Mouse (Mus musculus) myocyte (in vitro differentiated cells): ENCODE measurements around the gene Ces2e.

ENCODE experiments used
- CEBPB ChIP-seq: IDR thresholded peaks from 2 replicates; pipeline ENCODE4 v1.6.1; 2011; ENCODE audit warnings: mild to moderate bottlenecking, moderate library complexity; ENCODE audit not compliant: poor library complexity, insufficient read depth, severe bottlenecking
- E2F4 ChIP-seq: IDR thresholded peaks from one replicate; pipeline ENCODE4 v1.6.1; 2011; ENCODE audit warnings: mild to moderate bottlenecking, control low read depth, moderate library complexity; ENCODE audit not compliant: insufficient read depth
- MAX ChIP-seq: IDR thresholded peaks from one replicate; pipeline ENCODE4 v1.6.1; 2011; ENCODE audit warnings: low read depth, mild to moderate bottlenecking, control low read depth
- POLR2A ChIP-seq: IDR thresholded peaks from one replicate; pipeline ENCODE4 v1.6.1; 2011; ENCODE audit warnings: low read depth, mild to moderate bottlenecking, control low read depth, moderate library complexity; ENCODE audit not compliant: insufficient read length
- POLR2AphosphoS2 ChIP-seq: IDR thresholded peaks from one replicate; pipeline ENCODE4 v1.6.1; 2011; ENCODE audit warnings: low read depth, control low read depth; ENCODE audit not compliant: insufficient read length
- TCF12 ChIP-seq: IDR thresholded peaks from one replicate; pipeline ENCODE4 v1.6.1; 2011; ENCODE audit warnings: mild to moderate bottlenecking, control low read depth; ENCODE audit not compliant: poor library complexity, insufficient read depth, severe bottlenecking
- USF1 ChIP-seq: IDR thresholded peaks from one replicate; pipeline ENCODE4 v1.6.1; 2011; ENCODE audit warnings: low read depth, mild to moderate bottlenecking, control low read depth, moderate library complexity

- TF ChIP-seq USF1: no peak
- no peak for TF ChIP-seq POLR2AphosphoS2
- TF ChIP-seq E2F4: no peak
- no peak for TF ChIP-seq POLR2A
- no peak for TF ChIP-seq TCF12
- TF ChIP-seq CEBPB: no peak
- no peak for TF ChIP-seq MAX
Measured at GRCm38 (mm10) chr8:104963375-104963894, 37.4 kb downstream of the Ces2e start.
